Mouse (Mus musculus) v-Abl transformed pro-B cells (cell line): ENCODE measurements around the gene Zfp12.

Source experiments
- in situ Hi-C, 2 experiments: fragments of 400-800 bp; cut with MboI; formaldehyde crosslinking; loops; one replicate each; pipeline ENCODE4 v1.15.1; 2025; ENCODE audit not compliant: unreplicated experiment in 2 of 2

The Zfp12 gene

GRCm38 (mm10) chr5:143264689-143265088 is 29.7 kb downstream of the Zfp12 start:
- in situ Hi-C loops = no loop called here

GRCm38 (mm10) chr5:143265409-143265808 is 30.4 kb downstream of the Zfp12 start:
- in situ Hi-C loops = no loop called here

- in situ Hi-C loops = no loop called here
These were observed 31.8 kb downstream of the Zfp12 start for GRCm38 (mm10) chr5:143266794-143267193.

- in situ Hi-C loops = no loop called here
These were observed 34.0 kb downstream of the Zfp12 start for GRCm38 (mm10) chr5:143268985-143269362.

GRCm38 (mm10) chr5:143269363-143270150 is 34.6 kb downstream of the Zfp12 start, which contains the start of gene Zfp316:
Gene Zfp316, minus strand, starts transcription at chr5:143270022.
- in situ Hi-C loops = no loop called here

GRCm38 (mm10) chr5:143270151-143270519 is 35.2 kb downstream of the Zfp12 start:
- in situ Hi-C loops = no loop called here

GRCm38 (mm10) chr5:143271642-143272041 is 36.7 kb downstream of the Zfp12 start:
- in situ Hi-C loops = no loop called here

GRCm38 (mm10) chr5:143272108-143272507 is 37.1 kb downstream of the Zfp12 start:
- in situ Hi-C loops = no loop called here

GRCm38 (mm10) chr5:143272540-143273330 is 37.8 kb downstream of the Zfp12 start:
- in situ Hi-C loops = no loop called here

GRCm38 (mm10) chr5:143275761-143276160 is 40.8 kb downstream of the Zfp12 start:
- in situ Hi-C loops = no loop called here

GRCm38 (mm10) chr5:143279247-143279646 is 44.3 kb downstream of the Zfp12 start:
- in situ Hi-C loops = no loop called here

- in situ Hi-C loops = no loop called here
These were observed 49.8 kb downstream of the Zfp12 start for GRCm38 (mm10) chr5:143284762-143285161.

GRCm38 (mm10) chr5:143287774-143288328 is 52.9 kb downstream of the Zfp12 start:
- in situ Hi-C loops = no loop called here

GRCm38 (mm10) chr5:143288378-143288911 is 53.5 kb downstream of the Zfp12 start:
- in situ Hi-C loops = no loop called here

GRCm38 (mm10) chr5:143289299-143289698 is 54.3 kb downstream of the Zfp12 start:
- in situ Hi-C loops = no loop called here

GRCm38 (mm10) chr5:143292879-143293278 is 57.9 kb downstream of the Zfp12 start:
- in situ Hi-C loops = no loop called here

- in situ Hi-C loops = no loop called here
These were observed 58.4 kb downstream of the Zfp12 start, which contains the start of gene Zfp853 for GRCm38 (mm10) chr5:143293404-143293803. Gene Zfp853, minus strand, starts transcription at chr5:143293623.

- in situ Hi-C loops = loop anchor here (5.0 kb wide), 1 partner anchor 118 kb away; no protein-coding TSS in a partner anchor
These were observed 59.9 kb downstream of the Zfp12 start for GRCm38 (mm10) chr5:143294862-143295261.

GRCm38 (mm10) chr5:143295330-143295729 is 60.4 kb downstream of the Zfp12 start:
- in situ Hi-C loops = loop anchor here (5.0 kb wide), 1 partner anchor 118 kb away; no protein-coding TSS in a partner anchor

- in situ Hi-C loops = loop anchor here (5.0 kb wide), 1 partner anchor 121 kb away; no protein-coding TSS in a partner anchor
These were observed 63.0 kb downstream of the Zfp12 start for GRCm38 (mm10) chr5:143297986-143298385.

GRCm38 (mm10) chr5:143298391-143298790 is 63.4 kb downstream of the Zfp12 start:
- in situ Hi-C loops = loop anchor here (5.0 kb wide), 1 partner anchor 121 kb away; no protein-coding TSS in a partner anchor
